Mouse (Mus musculus) skeletal muscle tissue, adult 2 months (tissue): Measurements from ENCODE around the gene Diaph2.

Experiments used
- DNase-seq: peaks from one replicate; pipeline ENCODE4 v3.0.0-alpha.2; 2012; ENCODE audit warnings: low read depth, low spot score

Gene Diaph2

DNA sequence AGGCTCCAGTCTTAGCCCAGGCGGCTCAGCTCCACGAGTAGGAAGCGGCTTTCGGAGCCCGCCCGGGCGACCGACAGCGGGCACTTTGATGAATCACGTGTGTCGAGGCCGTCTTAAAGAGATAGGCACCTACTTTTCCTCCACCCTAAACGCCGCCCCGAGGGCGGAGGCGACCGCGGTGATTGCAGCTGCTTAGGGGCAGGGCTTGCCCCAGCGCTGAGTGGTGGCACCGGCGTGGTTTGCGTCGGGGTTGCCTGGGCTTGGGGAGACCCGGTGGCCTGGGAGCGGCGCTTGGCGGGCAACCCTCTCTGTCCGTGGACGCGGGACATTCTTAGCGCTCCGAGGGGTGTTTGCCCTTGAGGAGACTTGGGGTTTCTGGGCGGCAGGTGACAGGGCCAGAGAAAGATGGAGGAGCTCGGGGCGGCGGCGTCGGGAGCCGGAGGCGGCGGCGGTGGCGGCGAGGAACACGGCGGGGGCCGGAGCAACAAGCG is at the start of gene Diaph2:
Gene Diaph2 (plus strand): TSS at position 172 of the 491 bp plus-strand sequence.
- DNase-seq, result peak; percentile 79

- DNase-seq, result no peak
Measured at GRCm38 (mm10) chrX:129701634-129702312, 47.8 kb upstream of the Diaph2 start.

- DNase-seq, result no peak
Measured at GRCm38 (mm10) chrX:129709656-129710055, 39.9 kb upstream of the Diaph2 start.

- DNase-seq, result no peak
Measured at GRCm38 (mm10) chrX:129728717-129729220, 20.8 kb upstream of the Diaph2 start.

GRCm38 (mm10) chrX:129736562-129736961 is 13.0 kb upstream of the Diaph2 start:
- DNase-seq, result no peak

- no peak for DNase-seq
Measured at GRCm38 (mm10) chrX:129739226-129739625, 10.3 kb upstream of the Diaph2 start.

GRCm38 (mm10) chrX:129742981-129743380 is 6.6 kb upstream of the Diaph2 start:
- DNase-seq, result no peak

GRCm38 (mm10) chrX:129745976-129746375 is 3.6 kb upstream of the Diaph2 start:
- DNase-seq, result no peak

GRCm38 (mm10) chrX:129749102-129749501 is 440 bp upstream of the Diaph2 start:
- DNase-seq, result no peak

- no peak for DNase-seq
Measured at GRCm38 (mm10) chrX:129750094-129750569, 590 bp downstream of the Diaph2 start.

DNA sequence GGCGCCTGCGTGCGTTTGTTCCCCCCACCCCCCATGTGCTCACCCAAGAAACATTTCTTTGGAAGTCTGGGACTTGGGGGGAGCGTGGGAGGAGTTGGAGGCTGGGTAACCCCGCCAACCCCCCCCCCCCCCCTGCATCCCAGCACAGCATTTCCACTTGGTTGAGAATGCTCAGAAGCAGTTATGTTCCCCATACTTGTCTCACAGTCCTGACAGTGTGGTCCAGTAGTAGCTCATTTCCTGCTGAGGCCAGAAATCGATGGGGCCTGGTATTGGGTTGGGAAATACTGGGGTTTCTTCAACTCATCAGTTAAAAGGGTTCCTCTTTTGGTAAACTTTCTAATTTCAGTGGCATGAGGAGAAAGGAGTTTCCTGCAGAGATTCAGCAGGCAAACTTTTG is 1.1 kb downstream of the Diaph2 start:
- DNase-seq, result no peak

- no peak for DNase-seq
Measured at GRCm38 (mm10) chrX:129756606-129757005, 7.1 kb downstream of the Diaph2 start.

- no peak for DNase-seq
Measured at GRCm38 (mm10) chrX:129762649-129763048, 13.1 kb downstream of the Diaph2 start.

DNA sequence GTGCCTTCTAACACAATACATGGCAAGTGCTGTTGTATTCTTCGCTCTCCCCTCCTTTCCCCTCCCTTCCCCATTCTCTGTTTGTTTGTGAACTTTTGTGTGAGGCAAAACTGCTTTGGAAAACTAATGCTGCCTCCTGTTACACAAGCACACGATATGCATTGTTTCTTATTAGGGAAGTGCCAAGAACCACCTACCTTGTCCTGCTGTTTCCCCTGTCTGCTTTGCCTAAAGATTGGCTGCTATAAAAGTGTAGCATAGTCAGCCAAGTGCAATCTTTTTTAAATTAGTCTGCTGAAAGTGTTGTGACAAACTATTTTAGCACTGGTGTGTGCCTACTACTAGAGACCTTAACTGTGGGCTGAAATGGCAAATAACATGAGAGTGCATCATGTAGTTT is 15.8 kb downstream of the Diaph2 start:
- no peak for DNase-seq

DNA sequence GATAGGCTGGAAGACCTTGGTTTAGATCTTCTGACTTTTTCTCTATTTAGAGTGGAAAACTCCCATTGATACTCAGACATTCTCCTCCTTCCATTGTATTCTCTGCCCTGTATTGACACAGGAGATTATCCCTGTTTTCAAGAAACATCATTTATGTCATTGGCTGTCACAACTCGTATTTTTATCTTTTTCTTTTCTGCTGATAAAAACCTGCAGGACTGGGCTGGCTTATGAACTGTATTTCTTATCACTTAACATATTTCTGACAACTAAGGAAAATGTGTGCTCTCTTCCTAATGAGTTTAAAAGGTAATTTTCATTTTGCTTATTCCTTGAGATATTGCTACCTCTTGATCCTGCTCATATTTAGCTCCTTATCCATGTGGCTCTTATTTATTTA is 17.3 kb downstream of the Diaph2 start:
- no peak for DNase-seq

GRCm38 (mm10) chrX:129770625-129771024 is 21.1 kb downstream of the Diaph2 start:
- no peak for DNase-seq

- DNase-seq, result no peak
Measured at GRCm38 (mm10) chrX:129773556-129774255, 24.2 kb downstream of the Diaph2 start.

GRCm38 (mm10) chrX:129774478-129774877 is 24.9 kb downstream of the Diaph2 start:
- no peak for DNase-seq

GRCm38 (mm10) chrX:129776761-129777160 is 27.2 kb downstream of the Diaph2 start:
- DNase-seq, result no peak

DNA sequence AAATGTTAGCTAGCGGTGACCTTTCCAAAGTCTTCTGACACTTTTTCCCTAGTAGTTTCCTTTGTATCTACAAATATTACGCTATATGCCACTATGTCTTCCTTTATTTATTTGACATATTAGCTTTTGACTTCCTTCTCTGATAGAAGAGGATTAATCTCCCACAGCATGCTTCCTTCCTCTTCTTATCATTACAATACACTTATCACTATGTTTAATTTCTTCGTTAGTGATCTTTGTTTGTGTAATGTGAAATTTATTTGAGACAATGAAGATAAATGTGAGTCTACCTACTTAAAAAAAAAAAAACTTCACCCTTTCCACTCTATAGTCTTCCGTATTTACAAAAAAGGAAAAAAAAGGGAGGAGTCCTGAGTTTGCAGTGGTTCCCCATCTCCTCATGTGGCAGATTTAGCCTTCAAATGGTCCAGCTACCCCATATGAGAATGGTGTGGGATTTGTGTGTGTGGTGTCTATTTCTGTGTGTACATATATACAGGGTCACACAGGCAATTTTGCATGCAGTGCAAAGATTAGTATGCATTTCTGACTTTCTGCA is 27.9 kb downstream of the Diaph2 start:
- DNase-seq, result no peak

GRCm38 (mm10) chrX:129781844-129782243 is 32.3 kb downstream of the Diaph2 start:
- DNase-seq, result no peak

DNA sequence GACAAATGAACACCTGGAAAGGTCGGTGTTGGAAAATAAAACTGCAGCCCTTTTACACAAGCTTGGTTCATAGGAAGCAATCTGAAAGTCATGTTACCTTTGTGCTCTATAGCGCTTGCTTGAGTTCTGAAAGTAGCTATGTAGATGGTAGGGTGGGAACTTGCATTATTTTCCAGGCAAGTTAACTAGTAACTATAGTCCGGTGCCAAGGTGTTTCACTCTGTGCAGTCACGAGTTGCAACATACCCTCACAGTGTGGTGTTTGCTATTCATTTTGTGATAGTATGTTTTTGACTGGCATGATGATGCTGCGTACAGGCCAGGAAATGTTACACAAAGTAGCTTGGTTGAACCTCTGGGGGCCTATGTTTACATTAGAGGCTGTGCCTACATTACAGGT is 34.5 kb downstream of the Diaph2 start:
- DNase-seq, result no peak
